Mouse (Mus musculus) retina, postnatal 7 days (tissue): ENCODE results near the gene Alk.

Source experiments
- DNase-seq: peaks from one replicate; pipeline ENCODE4 v3.0.0-alpha.2; 2012; ENCODE audit warnings: low read depth, low spot score

Alk gene

GRCm38 (mm10) chr17:72265171-72266022 lies 339.0 kb downstream of the Alk start:
- no peak for DNase-seq

- DNase-seq = no peak
These were observed 351.0 kb downstream of the Alk start for GRCm38 (mm10) chr17:72253411-72253810.

GRCm38 (mm10) chr17:72251554-72251953 lies 352.9 kb downstream of the Alk start:
- no peak for DNase-seq

GRCm38 (mm10) chr17:72250482-72251405 lies 353.7 kb downstream of the Alk start:
- no peak for DNase-seq

- no peak for DNase-seq
These were observed 362.4 kb downstream of the Alk start for GRCm38 (mm10) chr17:72242036-72242435.

- DNase-seq = no peak
These were observed 367.1 kb downstream of the Alk start for GRCm38 (mm10) chr17:72237315-72237714.

- no peak for DNase-seq
These were observed 373.5 kb downstream of the Alk start for GRCm38 (mm10) chr17:72230891-72231290.

GRCm38 (mm10) chr17:72218816-72219215 lies 385.6 kb downstream of the Alk start:
- no peak for DNase-seq

GRCm38 (mm10) chr17:72197576-72197975 lies 406.9 kb downstream of the Alk start:
- DNase-seq = no peak

- DNase-seq = no peak
These were observed 409.3 kb downstream of the Alk start for GRCm38 (mm10) chr17:72194976-72195650.

GRCm38 (mm10) chr17:72190536-72190935 lies 413.9 kb downstream of the Alk start:
- no peak for DNase-seq

- no peak for DNase-seq
These were observed 417.4 kb downstream of the Alk start for GRCm38 (mm10) chr17:72187026-72187425.

GRCm38 (mm10) chr17:72182414-72182813 lies 422.0 kb downstream of the Alk start:
- no peak for DNase-seq

- no peak for DNase-seq
These were observed 424.2 kb downstream of the Alk start for GRCm38 (mm10) chr17:72180200-72180599.

GRCm38 (mm10) chr17:72179722-72180140 lies 424.7 kb downstream of the Alk start:
- no peak for DNase-seq

- DNase-seq = no peak
These were observed 430.6 kb downstream of the Alk start for GRCm38 (mm10) chr17:72173778-72174177.

- DNase-seq = no peak
These were observed 436.3 kb downstream of the Alk start for GRCm38 (mm10) chr17:72168152-72168551.

- DNase-seq = no peak
These were observed 445.5 kb downstream of the Alk start for GRCm38 (mm10) chr17:72158857-72159385.

- no peak for DNase-seq
These were observed 446.4 kb downstream of the Alk start for GRCm38 (mm10) chr17:72157830-72158629.

- no peak for DNase-seq
These were observed 451.4 kb downstream of the Alk start for GRCm38 (mm10) chr17:72153038-72153437.
